Mouse (Mus musculus) bone marrow, adult 2 months (tissue): ENCODE measurements around the gene Tarbp1.

Experiments
- CTCF ChIP-seq: fragments of 200-500 bp; IDR thresholded peaks from 2 replicates; pipeline ENCODE4 v1.5.1; 2011; ENCODE audit warnings: low read length, control low read depth; ENCODE audit not compliant: control insufficient read depth, insufficient read depth
- POLR2A ChIP-seq: fragments of 200-500 bp; IDR thresholded peaks from 2 replicates; pipeline ENCODE4 v1.6.1; 2011; ENCODE audit warnings: low read depth, mild to moderate bottlenecking, control low read depth, low read length, borderline replicate concordance; ENCODE audit not compliant: control insufficient read depth

GRCm38 (mm10) chr8:126523060-126523574 is 48.3 kb upstream of the Tarbp1 start:
- TF ChIP-seq POLR2A (no peak), CTCF (no peak)
